Mouse (Mus musculus) heart, embryonic 14.5 days (tissue): Measurements from ENCODE around the gene Shroom2. TPM values are rescaled to one million over a fixed set of nuclear protein-coding genes. Genes with fewer than 3 reads are reported as not detected.
"Not testable (repeated sequence)": the region's sequence is repeated elsewhere in the genome, so short reads cannot be mapped to it uniquely, and the experiment has no call there.

Source experiments
- ATAC-seq: fragments of 200-750 bp; cut with Nextera tagmentation; 2 replicates; pipeline ENCODE4 v1.8.0; 2017; ENCODE audit warnings: low read depth, moderate TSS enrichment; ENCODE audit not compliant: insufficient number of reproducible peaks, insufficient read depth, low FRiP score
- H3K27ac ChIP-seq, 2 experiments: fragments of 200-500 bp in 1 of 2; fragments of 300-500 bp in 1 of 2; sonication (generic) in 1 of 2; replicated peaks in 1 of 2; 2 replicates each; pipeline ENCODE4 v1.5.1; 2012 to 2014; ENCODE audit warnings: low read depth in 2 of 2, low read length in 2 of 2, control low read depth in 1 of 2, mild to moderate bottlenecking in 1 of 2, mixed read lengths in 1 of 2; ENCODE audit not compliant: control insufficient read depth in 1 of 2, insufficient read depth in 1 of 2
- H3K27me3 ChIP-seq: fragments of 300-500 bp; sonication (generic); 2 replicates; pipeline ENCODE4 v1.6.1; 2014; ENCODE audit warnings: mild to moderate bottlenecking, low read length, control low read depth; ENCODE audit not compliant: control insufficient read depth, insufficient read depth
- H3K36me3 ChIP-seq: fragments of 300-500 bp; sonication (generic); 2 replicates; pipeline ENCODE4 v1.6.1; 2014; ENCODE audit warnings: mild to moderate bottlenecking, control low read depth, low read length, mixed read lengths; ENCODE audit not compliant: control insufficient read depth, insufficient read depth
- H3K4me1 ChIP-seq, 2 experiments: fragments of 200-500 bp in 1 of 2; fragments of 300-500 bp in 1 of 2; sonication (generic) in 1 of 2; 2 replicates each; pipeline ENCODE4 v1.6.1; 2012 to 2014; ENCODE audit warnings: low read length in 2 of 2, control low read depth in 1 of 2, mixed read lengths in 1 of 2; ENCODE audit not compliant: control insufficient read depth in 2 of 2, insufficient read depth in 2 of 2
- H3K4me2 ChIP-seq: fragments of 300-500 bp; sonication (generic); 2 replicates; pipeline ENCODE4 v1.6.1; 2014; ENCODE audit warnings: mild to moderate bottlenecking, low read length
- H3K4me3 ChIP-seq, 2 experiments: fragments of 200-500 bp in 1 of 2; fragments of 300-500 bp in 1 of 2; sonication (generic) in 1 of 2; 2 replicates each; pipeline ENCODE4 v1.5.1; 2012 to 2014; ENCODE audit warnings: low read length in 2 of 2, mild to moderate bottlenecking in 2 of 2, control low read depth in 1 of 2, low read depth in 1 of 2, moderate library complexity in 1 of 2; ENCODE audit not compliant: control insufficient read depth in 1 of 2, insufficient read depth in 1 of 2
- H3K9ac ChIP-seq: fragments of 300-500 bp; sonication (generic); 2 replicates; pipeline ENCODE4 v1.6.1; 2014; ENCODE audit warnings: mild to moderate bottlenecking, low read length
- H3K9me3 ChIP-seq: fragments of 300-500 bp; sonication (generic); 2 replicates; pipeline ENCODE4 v1.6.1; 2016; ENCODE audit warnings: low read length, control low read depth; ENCODE audit not compliant: control insufficient read depth
- WGBS: fragments of 180-500 bp; shearing (Covaris S2); extraction: QIAGEN DNeasy Blood & Tissue Kit; methylation state at CpG from one replicate; pipeline ENCODE4 v1.1.7; 2014; 5-methylcytosine and 5-hydroxymethylcytosine counted together
- polyA plus RNA-seq: library from polyadenylated mRNA; unstranded; fragments of >200 nt; fragmentation: Nextera tagmentation; extraction: Ambion mirVana; gene quantifications from 2 replicates; pipeline ENCODE4 v1.2.1, GENCODE M21; 2014

Shroom2 gene
- polyA plus RNA-seq, 1 experiment from 2014 or later, result 7.3 TPM

GRCm38 (mm10) chrX:152738759-152739368 is 30.4 kb downstream of the Shroom2 start:
- Histone ChIP-seq H3K4me1 (peaks cover 3 to 7% of the 10 kb centered on the region in 2 experiments; a peak in 2 of 4 replicates), H3K4me2 (no peak overlapping the region), H3K4me3 (no peak overlapping the region), H3K27ac (no peak overlapping the region), H3K36me3 (no peaks in the 10 kb centered on the region), H3K9me3 (no peaks in the 10 kb centered on the region), H3K27me3 (no peaks in the 10 kb centered on the region), H3K9ac (no peak overlapping the region)
- ATAC-seq, result no peak
- 59% methylated on average over 4 of the region's 4 CpGs for WGBS

- H3K36me3 ChIP-seq, result no peaks in the 10 kb centered on the region
- no peak for ATAC-seq
These were observed 31.1 kb downstream of the Shroom2 start for GRCm38 (mm10) chrX:152738191-152738590.

DNA sequence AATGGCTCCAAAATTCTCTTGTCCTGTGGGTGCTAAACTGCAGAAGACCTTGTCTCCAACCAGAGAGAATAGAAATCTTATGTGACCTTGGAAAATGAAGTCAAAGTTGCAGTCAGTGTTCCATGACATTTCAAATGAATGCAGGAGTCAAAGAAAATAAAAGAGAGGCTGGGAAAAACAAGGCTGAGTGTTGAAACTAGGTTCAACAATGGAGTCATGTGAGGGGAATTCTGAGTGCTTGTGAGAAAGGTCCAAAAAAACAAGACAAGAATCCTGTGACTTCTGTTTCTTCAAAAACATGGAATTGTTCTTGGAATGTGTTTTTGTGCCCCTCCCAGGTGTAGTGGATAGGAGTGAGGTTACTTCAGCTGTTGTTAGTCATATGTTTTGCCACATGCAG is 34.0 kb downstream of the Shroom2 start:
- no peak for ATAC-seq
- H3K9ac ChIP-seq, result no peak overlapping the region
- H3K4me1 ChIP-seq, result 0 out of 4 replicates have a peak, but pooled peaks cover 0 to 2% of the 10 kb centered on the region in 2 experiments
- H3K27me3 ChIP-seq, result no peaks in the 10 kb centered on the region
- no peak overlapping the region for H3K27ac ChIP-seq
- no peak overlapping the region for H3K4me2 ChIP-seq
- H3K9me3 ChIP-seq, result no peaks in the 10 kb centered on the region
- H3K36me3 ChIP-seq, result no peaks in the 10 kb centered on the region
- H3K4me3 ChIP-seq, result no peak overlapping the region

More at GRCm38 (mm10) chrX:152738191-152738590, 31.1 kb downstream of the Shroom2 start:
- Histone ChIP-seq H3K9me3 (no peaks in the 10 kb centered on the region), H3K4me2 (no peak overlapping the region), H3K9ac (no peak overlapping the region), H3K4me3 (no peak overlapping the region), H3K27ac (no peak overlapping the region), H3K27me3 (no peaks in the 10 kb centered on the region), H3K4me1 (peaks cover 3 to 7% of the 10 kb centered on the region in 2 experiments; a peak in 2 of 4 replicates)
- 37% methylated on average over 2 of the region's 2 CpGs for WGBS

DNA sequence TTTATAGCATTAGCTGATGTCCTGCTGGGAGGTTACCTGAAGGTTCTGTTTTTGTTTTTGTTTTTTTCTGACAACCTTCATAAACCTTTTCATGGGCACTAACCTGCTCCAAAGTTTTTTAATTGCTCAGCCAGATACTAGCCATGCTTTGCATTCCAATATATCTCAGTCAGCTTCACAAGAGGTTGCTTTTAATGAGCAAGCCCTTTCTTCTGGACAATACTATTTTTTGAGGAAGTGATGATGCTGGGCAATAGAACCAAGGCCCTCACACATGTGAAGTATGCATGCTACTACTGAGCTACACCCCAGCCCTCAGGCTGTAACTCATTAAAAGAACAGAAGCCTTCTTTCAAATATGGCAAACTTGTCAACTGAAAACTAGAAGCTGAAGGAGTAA is 52.6 kb downstream of the Shroom2 start:
- Histone ChIP-seq H3K9ac (no peak overlapping the region), H3K36me3 (no peaks in the 10 kb centered on the region), H3K4me1 (no peaks in the 10 kb centered on the region), H3K27me3 (no peaks in the 10 kb centered on the region), H3K4me2 (no peak overlapping the region), H3K27ac (no peak overlapping the region), H3K4me3 (no peak overlapping the region), H3K9me3 (no peaks in the 10 kb centered on the region)
- no peak for ATAC-seq

GRCm38 (mm10) chrX:152710715-152711114 is 58.5 kb downstream of the Shroom2 start:
- ATAC-seq, H3K36me3 ChIP-seq, H3K4me3 ChIP-seq, H3K9ac ChIP-seq, H3K4me1 ChIP-seq, H3K27ac ChIP-seq, H3K27me3 ChIP-seq, H3K4me2 ChIP-seq, H3K9me3 ChIP-seq: not testable (repeated sequence)
- WGBS, result 46% methylated on average over 2 of the region's 2 CpGs

DNA sequence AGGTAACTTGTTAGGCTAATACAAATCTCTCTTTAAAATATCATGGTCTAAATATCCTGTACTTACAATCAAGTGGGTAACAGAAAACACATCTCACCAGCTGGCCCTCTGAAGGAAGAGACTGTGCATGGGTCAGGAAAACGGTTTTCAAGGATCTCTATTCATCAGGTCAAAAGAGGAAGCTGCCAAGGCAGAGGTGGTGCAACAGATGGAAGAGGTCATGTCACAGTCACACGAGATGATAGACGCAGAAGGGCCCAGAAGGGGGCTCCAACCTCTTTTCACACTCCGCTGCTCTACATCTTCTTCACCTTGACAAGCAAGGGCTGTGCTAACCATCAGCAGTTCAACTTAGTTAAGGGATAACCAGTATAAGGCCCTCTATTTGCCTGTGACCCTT is 60.9 kb downstream of the Shroom2 start:
- H3K27me3 ChIP-seq, result no peaks in the 10 kb centered on the region
- no peak overlapping the region for H3K4me2 ChIP-seq
- WGBS, result 36% methylated on average over 4 of the region's 4 CpGs
- H3K36me3 ChIP-seq, result no peaks in the 10 kb centered on the region
- no peak overlapping the region for H3K9ac ChIP-seq
- no peaks in the 10 kb centered on the region; a peak in 1 of 4 replicates for H3K4me1 ChIP-seq
- no peak overlapping the region for H3K4me3 ChIP-seq
- H3K27ac ChIP-seq, result no peak overlapping the region
- ATAC-seq, result no peak
- H3K9me3 ChIP-seq, result no peaks in the 10 kb centered on the region

DNA sequence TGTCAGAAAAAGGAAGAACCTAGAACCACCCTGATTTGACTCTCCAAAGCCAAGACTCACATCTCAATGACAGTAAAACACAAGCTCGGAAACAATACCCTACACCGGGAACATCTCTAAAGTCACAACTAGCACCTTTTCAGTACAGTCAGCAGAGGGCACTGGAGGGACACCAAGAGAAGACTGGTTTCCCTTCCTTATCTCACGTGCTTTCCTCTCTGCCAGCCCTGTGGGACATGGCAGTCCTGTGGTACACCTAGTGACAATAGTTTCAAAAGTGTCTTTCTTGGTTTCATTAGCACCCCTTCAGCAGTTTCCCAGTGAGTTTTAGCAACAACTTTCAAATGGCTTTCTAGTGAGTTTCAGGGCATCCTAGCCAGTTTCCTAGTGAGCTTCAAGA is 63.9 kb downstream of the Shroom2 start:
- Histone ChIP-seq H3K27me3 (no peaks in the 10 kb centered on the region), H3K36me3 (no peaks in the 10 kb centered on the region), H3K27ac (no peak overlapping the region), H3K9ac (no peak overlapping the region), H3K9me3 (no peaks in the 10 kb centered on the region), H3K4me2 (0 out of 2 replicates have a peak overlapping the region, but pooled peaks have one; percentile 23), H3K4me1 (no peaks in the 10 kb centered on the region; a peak in 1 of 4 replicates), H3K4me3 (no peak overlapping the region)
- no peak for ATAC-seq
- WGBS, result 16% methylated on average over 3 of the region's 3 CpGs

GRCm38 (mm10) chrX:152703624-152704023 is 65.6 kb downstream of the Shroom2 start:
- Histone ChIP-seq H3K36me3 (no peaks in the 10 kb centered on the region), H3K4me1 (no peaks in the 10 kb centered on the region; a peak in 1 of 4 replicates), H3K9me3 (no peaks in the 10 kb centered on the region), H3K4me2 (no peak overlapping the region), H3K27me3 (no peaks in the 10 kb centered on the region), H3K9ac (no peak overlapping the region), H3K27ac (no peak overlapping the region), H3K4me3 (no peak overlapping the region)
- no peak for ATAC-seq
- WGBS, result 35% methylated on average over 1 of the region's 1 CpGs
